Mouse (Mus musculus) erythroblast, embryonic 14.5 days (primary cell): Measurements from ENCODE around the gene Fam131a.

Experiments used
- GATA1 ChIP-seq: IDR thresholded peaks from 2 replicates; pipeline ENCODE4 v1.6.1; 2012; ENCODE audit warnings: low read length, inconsistent platforms, mixed read lengths
- TAL1 ChIP-seq: IDR thresholded peaks from 3 replicates; pipeline ENCODE4 v1.6.1; 2012; ENCODE audit warnings: low read length, inconsistent platforms, mixed read lengths

DNA sequence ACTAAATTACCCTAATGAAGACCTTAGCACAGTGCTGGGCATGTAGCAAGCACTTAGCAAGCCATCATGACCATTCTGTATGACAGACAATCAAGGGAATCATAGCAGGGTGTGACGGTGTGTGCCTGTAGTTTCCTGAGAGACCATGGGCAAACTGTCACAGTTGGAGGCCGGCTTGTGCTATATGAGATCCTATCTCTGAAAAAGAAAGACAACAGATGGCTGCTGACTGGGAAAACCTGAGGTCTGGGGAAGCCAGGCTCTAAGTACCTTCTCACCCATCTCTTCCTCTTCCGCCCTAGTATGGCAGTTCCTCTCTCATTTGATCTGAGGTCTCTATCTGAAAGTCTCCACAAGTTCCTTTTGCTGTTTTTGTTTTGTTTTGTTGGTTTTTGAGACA lies 12.7 kb downstream of the Fam131a start:
- no peak for TF ChIP-seq TAL1
- TF ChIP-seq GATA1: no peak
